Mouse (Mus musculus) liver, embryonic 12.5 days (tissue): ENCODE results near the gene P4hb. TPM values are rescaled to one million over a fixed set of nuclear protein-coding genes. Genes with fewer than 3 reads are reported as not detected.
A peak's percentile ranks its signal among the peaks of the same experiment; 100 is the strongest.

ENCODE experiments used
- ATAC-seq: fragments of 200-750 bp; cut with Nextera tagmentation; 2 replicates; pipeline ENCODE4 v1.8.0; 2017; ENCODE audit warnings: moderate number of reproducible peaks, mild to moderate bottlenecking, moderate library complexity
- H3K27ac ChIP-seq: fragments of 300-500 bp; sonication (generic); 2 replicates; pipeline ENCODE4 v1.5.1; 2016; ENCODE audit warnings: mild to moderate bottlenecking
- H3K27me3 ChIP-seq: fragments of 300-500 bp; sonication (generic); replicated peaks from 2 replicates; pipeline ENCODE4 v1.6.1; 2016; ENCODE audit warnings: mild to moderate bottlenecking, moderate library complexity
- H3K36me3 ChIP-seq: fragments of 300-500 bp; sonication (generic); 2 replicates; pipeline ENCODE4 v1.6.1; 2016; ENCODE audit warnings: mild to moderate bottlenecking, moderate library complexity
- H3K4me1 ChIP-seq: fragments of 300-500 bp; sonication (generic); 2 replicates; pipeline ENCODE4 v1.6.1; 2016
- H3K4me2 ChIP-seq: fragments of 300-500 bp; sonication (generic); 2 replicates; pipeline ENCODE4 v1.6.1; 2016; ENCODE audit warnings: mild to moderate bottlenecking, moderate library complexity
- H3K4me3 ChIP-seq: fragments of 300-500 bp; sonication (generic); 2 replicates; pipeline ENCODE4 v1.5.1; 2016; ENCODE audit warnings: mild to moderate bottlenecking, moderate library complexity
- H3K9ac ChIP-seq: fragments of 300-500 bp; sonication (generic); 2 replicates; pipeline ENCODE4 v1.6.1; 2016; ENCODE audit warnings: mild to moderate bottlenecking, moderate library complexity
- H3K9me3 ChIP-seq: fragments of 300-500 bp; sonication (generic); replicated peaks from 2 replicates; pipeline ENCODE4 v1.6.1; 2016; ENCODE audit warnings: mild to moderate bottlenecking, moderate library complexity
- WGBS: fragments of 180-500 bp; shearing (Covaris S2); methylation state at CpG from one replicate; pipeline ENCODE4 v1.1.7; 2016; ENCODE audit not compliant: insufficient replicate concordance; 5-methylcytosine and 5-hydroxymethylcytosine counted together
- polyA plus RNA-seq: library from polyadenylated mRNA; unstranded; fragments of >200 nt; fragmentation: Nextera tagmentation; extraction: Ambion mirVana; gene quantifications from 2 replicates; pipeline ENCODE4 v1.2.1, GENCODE M21; 2016

P4hb gene
- polyA plus RNA-seq: 443 and 468 TPM in 2 replicates

DNA sequence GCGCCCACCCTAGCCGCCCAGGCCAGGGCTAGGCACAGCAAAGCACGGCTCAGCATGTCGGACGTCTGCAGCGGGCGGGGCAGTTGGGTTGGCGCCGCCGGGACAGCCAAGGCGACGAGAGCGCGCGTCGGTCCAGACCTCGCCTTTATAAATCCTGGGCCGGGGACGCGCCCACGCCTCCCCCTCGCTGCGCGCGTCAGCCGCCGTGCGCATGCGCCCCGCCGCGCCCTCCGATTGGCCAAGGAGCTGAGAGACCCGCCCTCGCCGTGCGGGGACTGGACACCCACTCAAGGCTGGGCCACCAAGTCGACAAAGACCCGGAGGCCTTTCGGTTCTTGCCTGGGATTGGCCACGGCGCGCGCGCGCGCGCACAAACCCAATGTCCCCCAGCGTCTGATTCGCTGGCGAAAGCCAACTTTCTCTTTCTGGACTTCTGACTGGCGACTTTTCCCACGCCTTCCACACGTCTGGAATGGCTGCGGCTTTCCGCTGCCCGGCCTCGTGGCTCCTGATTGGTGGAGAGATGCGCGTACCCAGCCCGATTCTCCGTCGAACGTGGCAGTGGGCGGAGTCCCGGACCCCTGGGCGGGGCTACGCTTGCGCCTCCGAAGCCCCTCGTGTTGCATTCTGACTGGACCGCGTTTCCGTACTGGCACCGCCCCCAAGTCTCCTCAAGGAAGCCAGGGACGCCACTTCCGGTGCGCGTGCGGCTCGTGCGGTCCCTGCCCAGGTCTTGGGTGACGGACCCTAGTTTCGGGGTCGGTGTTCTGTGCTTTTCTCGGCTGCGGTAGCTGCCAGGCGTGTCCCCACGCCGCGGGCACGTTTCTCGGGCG is at the start of gene P4hb:
TSS of gene P4hb (minus strand) at position 502 of the 833 bp plus-strand sequence.
- peak within 1 kb of the TSS; percentile 95 for H3K9ac ChIP-seq
- H3K9me3 ChIP-seq: no peaks in the 10 kb centered on the region
- ATAC-seq: peak; percentile 94
- H3K27ac ChIP-seq: peak within 1 kb of the TSS; percentile 90
- peak within 1 kb of the TSS; percentile 96 for H3K4me2 ChIP-seq
- H3K4me3 ChIP-seq: peak within 1 kb of the TSS; percentile 93
- H3K4me1 ChIP-seq: peaks cover 49% of the 10 kb centered on the region
- peaks cover 51% of the 10 kb centered on the region for H3K36me3 ChIP-seq
- no peaks in the 10 kb centered on the region for H3K27me3 ChIP-seq
- WGBS: under 1% methylated on average over 94 of the region's 94 CpGs

- ATAC-seq: no peak
- Histone ChIP-seq H3K27me3 (no peaks in the 10 kb centered on the region), H3K4me2 (no peak overlapping the region), H3K4me3 (no peak overlapping the region), H3K9me3 (no peaks in the 10 kb centered on the region), H3K36me3 (peaks cover 79% of the 10 kb centered on the region), H3K4me1 (peaks cover 62% of the 10 kb centered on the region), H3K9ac (0 out of 2 replicates have a peak overlapping the region, but pooled peaks have one; percentile 12), H3K27ac (no peak overlapping the region)
- 87% methylated on average over 6 of the region's 6 CpGs for WGBS
Observed at GRCm38 (mm10) chr11:120622805-120623204, 49.8 kb upstream of the P4hb start.

DNA sequence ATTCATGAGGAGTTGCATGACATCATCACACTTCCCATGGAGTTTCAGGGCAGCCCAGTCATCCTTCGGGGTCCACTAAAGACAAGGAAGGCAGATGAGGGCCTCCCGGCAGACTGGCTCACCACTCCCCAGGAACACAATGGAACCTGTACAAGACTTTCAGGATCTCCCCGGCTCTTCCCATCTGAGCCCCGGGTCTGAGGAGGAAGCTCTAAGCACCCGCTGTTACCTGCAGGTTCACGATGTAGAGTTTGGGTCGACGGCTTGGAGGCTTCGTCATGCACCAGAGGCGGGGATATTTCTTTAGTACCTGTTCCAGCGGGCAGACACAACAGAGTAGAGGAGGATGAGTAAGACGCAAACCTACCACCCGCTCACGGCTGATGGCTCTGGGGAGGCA is 47.1 kb upstream of the P4hb start:
- H3K4me3 ChIP-seq: no peak overlapping the region
- no peaks in the 10 kb centered on the region for H3K27me3 ChIP-seq
- no peak overlapping the region for H3K4me2 ChIP-seq
- no peak overlapping the region; the same call in 1 of the 2 replicates for H3K27ac ChIP-seq
- no peak for ATAC-seq
- H3K4me1 ChIP-seq: peaks cover 57% of the 10 kb centered on the region
- no peak overlapping the region for H3K9ac ChIP-seq
- WGBS: 91% methylated on average over 14 of the region's 14 CpGs
- no peaks in the 10 kb centered on the region for H3K9me3 ChIP-seq
- peaks cover 66% of the 10 kb centered on the region for H3K36me3 ChIP-seq

DNA sequence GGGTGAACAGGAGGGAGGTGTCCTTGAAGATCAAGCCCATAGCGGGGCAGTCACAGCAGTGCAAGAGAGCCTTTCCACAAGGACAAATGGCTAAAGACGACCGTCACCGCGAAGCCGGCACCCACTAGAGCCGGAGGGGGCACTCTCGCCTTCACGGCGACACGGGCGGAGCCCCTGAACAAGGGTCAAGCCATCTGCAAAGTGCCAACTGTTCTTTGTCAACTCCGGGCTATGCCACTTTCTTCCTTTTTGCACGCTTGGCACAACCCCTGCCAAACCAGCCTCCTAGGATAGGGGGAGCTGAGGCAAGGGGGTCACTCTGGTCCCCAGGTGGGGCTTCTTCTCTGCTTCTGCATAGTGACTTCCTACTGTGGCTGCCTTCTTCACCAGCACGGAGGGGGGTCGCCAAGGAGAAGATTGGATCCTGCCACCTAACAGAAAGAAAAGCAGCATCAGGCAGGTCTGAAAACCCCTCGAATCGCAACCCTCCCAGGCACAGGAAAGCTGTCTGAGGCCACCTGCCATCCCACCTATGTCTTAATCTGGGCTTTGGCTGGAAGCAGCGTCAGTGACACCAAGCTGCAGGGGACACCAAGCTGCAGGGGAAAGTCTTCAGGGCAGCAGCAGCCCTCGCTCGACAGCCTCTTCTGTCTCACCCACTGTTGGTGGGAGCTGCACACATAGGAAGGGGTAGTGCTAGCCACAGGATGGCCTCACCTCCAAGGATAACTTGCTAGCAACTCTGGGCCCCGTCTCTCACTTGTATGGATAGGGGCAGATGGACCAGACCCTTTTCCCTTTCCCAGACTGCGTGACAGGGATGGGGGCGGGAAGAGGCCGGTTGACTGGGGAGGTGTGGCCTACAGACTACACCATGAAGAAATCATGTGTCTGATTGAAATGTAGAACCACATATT is 45.8 kb upstream of the P4hb start:
- H3K4me3 ChIP-seq: no peak overlapping the region
- no peak for ATAC-seq
- H3K27me3 ChIP-seq: no peaks in the 10 kb centered on the region
- H3K4me2 ChIP-seq: peak overlapping the region; percentile 77
- peaks cover 52% of the 10 kb centered on the region for H3K4me1 ChIP-seq
- H3K36me3 ChIP-seq: peaks cover 78% of the 10 kb centered on the region
- H3K27ac ChIP-seq: peak overlapping the region; percentile 83
- 0 out of 2 replicates have a peak overlapping the region, but pooled peaks have one; percentile 81 for H3K9ac ChIP-seq
- 89% methylated on average over 25 of the region's 25 CpGs for WGBS
- H3K9me3 ChIP-seq: no peaks in the 10 kb centered on the region

DNA sequence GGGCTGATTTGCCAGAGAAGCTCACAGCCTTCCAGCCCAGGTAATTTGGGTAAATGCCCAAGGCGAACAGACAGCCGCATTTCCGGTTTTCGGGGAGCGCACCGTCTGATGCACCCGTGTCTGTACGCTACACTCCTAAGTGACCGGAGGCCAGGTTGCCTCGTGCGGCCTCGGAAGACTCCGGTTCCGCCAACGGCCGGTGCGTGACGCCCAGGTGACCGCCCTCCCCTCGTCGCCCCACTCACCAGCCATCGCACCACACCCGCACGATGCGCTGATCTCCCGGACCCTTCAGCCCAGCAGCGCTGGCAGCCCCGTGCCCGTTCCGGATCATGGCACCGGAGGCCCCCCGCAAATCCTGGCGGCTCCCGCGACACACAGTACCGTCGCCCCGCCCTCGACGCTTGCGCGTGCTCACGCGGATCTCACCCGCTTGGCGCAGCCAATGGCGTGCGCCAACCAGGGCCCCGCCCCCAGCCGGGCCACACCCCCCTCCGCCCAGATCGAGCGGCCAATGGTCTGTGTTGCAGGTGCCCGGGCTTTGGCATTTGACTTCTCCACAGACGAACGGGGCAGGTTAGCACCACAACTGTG is 44.6 kb upstream of the P4hb start, which contains the start of gene Pcyt2:
TSS of gene Pcyt2 (minus strand) at position 418 of the 594 bp plus-strand sequence.
- H3K36me3 ChIP-seq: peaks cover 79% of the 10 kb centered on the region

GRCm38 (mm10) chr11:120616617-120617294 is 43.7 kb upstream of the P4hb start:
- WGBS: 31% methylated on average over 4 of the region's 4 CpGs
- Histone ChIP-seq H3K36me3 (peaks cover 79% of the 10 kb centered on the region), H3K9ac (peak overlapping the region; percentile 81), H3K27ac (peak overlapping the region; percentile 83), H3K9me3 (no peaks in the 10 kb centered on the region), H3K27me3 (no peaks in the 10 kb centered on the region), H3K4me3 (peak overlapping the region; percentile 72), H3K4me1 (peaks cover 39% of the 10 kb centered on the region), H3K4me2 (peak overlapping the region; percentile 77)
- peak; percentile 33 for ATAC-seq

More for the DNA sequence above, 44.6 kb upstream of the P4hb start, which contains the start of gene Pcyt2:
- H3K27me3 ChIP-seq: no peaks in the 10 kb centered on the region
- H3K9me3 ChIP-seq: no peaks in the 10 kb centered on the region
- peak within 1 kb of the TSS; percentile 72 for H3K4me3 ChIP-seq
- H3K9ac ChIP-seq: peak within 1 kb of the TSS; percentile 81
- WGBS: under 1% methylated on average over 56 of the region's 56 CpGs
- H3K27ac ChIP-seq: peak within 1 kb of the TSS; percentile 83
- peaks cover 40% of the 10 kb centered on the region for H3K4me1 ChIP-seq
- ATAC-seq: peak; percentile 93
- H3K4me2 ChIP-seq: peak within 1 kb of the TSS; percentile 77

GRCm38 (mm10) chr11:120615606-120616203 is 42.7 kb upstream of the P4hb start:
- H3K27me3 ChIP-seq: no peaks in the 10 kb centered on the region

DNA sequence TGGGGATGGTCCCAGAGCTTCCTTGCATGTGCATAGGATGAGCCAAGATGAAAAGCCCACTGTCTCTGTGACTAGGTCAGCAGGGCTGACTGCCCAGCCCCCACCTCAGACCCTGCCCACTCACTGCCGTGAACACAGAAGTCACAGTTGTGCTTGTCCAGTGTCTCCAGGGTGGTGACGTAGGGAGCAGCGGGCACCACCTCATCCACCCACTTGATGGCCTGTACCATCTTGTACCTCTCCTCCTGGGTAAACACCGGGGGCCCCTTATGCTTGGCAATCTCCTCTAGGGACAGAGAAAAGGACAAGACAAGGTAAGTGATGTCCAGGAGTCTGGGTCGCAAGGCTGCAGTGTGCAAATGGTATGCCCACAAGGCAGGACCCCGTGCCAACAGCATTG is 42.1 kb upstream of the P4hb start:
- no peak overlapping the region for H3K27ac ChIP-seq
- peaks cover 79% of the 10 kb centered on the region for H3K36me3 ChIP-seq
- H3K4me2 ChIP-seq: 0 out of 2 replicates have a peak overlapping the region, but pooled peaks have one; percentile 77
- H3K9ac ChIP-seq: no peak overlapping the region
- no peaks in the 10 kb centered on the region for H3K27me3 ChIP-seq
- peaks cover 39% of the 10 kb centered on the region for H3K4me1 ChIP-seq
- 91% methylated on average over 6 of the region's 6 CpGs for WGBS
- no peak for ATAC-seq
- H3K4me3 ChIP-seq: no peak overlapping the region
- H3K9me3 ChIP-seq: no peaks in the 10 kb centered on the region

More at GRCm38 (mm10) chr11:120615606-120616203, 42.7 kb upstream of the P4hb start:
- H3K27ac ChIP-seq: peak overlapping the region; percentile 55
- H3K9ac ChIP-seq: peak overlapping the region; percentile 40; the same call in 1 of the 2 replicates
- ATAC-seq: no peak
- H3K4me2 ChIP-seq: peak overlapping the region; percentile 77
- peaks cover 39% of the 10 kb centered on the region for H3K4me1 ChIP-seq
- H3K4me3 ChIP-seq: no peak overlapping the region
- H3K9me3 ChIP-seq: no peaks in the 10 kb centered on the region
- 84% methylated on average over 11 of the region's 11 CpGs for WGBS
- peaks cover 79% of the 10 kb centered on the region for H3K36me3 ChIP-seq

GRCm38 (mm10) chr11:120613976-120614375 is 40.9 kb upstream of the P4hb start:
- Histone ChIP-seq H3K9me3 (no peaks in the 10 kb centered on the region), H3K4me3 (no peak overlapping the region), H3K9ac (no peak overlapping the region), H3K27me3 (peaks cover 6% of the 10 kb centered on the region; the same call in 1 of the 2 replicates), H3K27ac (no peak overlapping the region), H3K4me2 (no peak overlapping the region), H3K4me1 (peaks cover 47% of the 10 kb centered on the region), H3K36me3 (peaks cover 76% of the 10 kb centered on the region)
- 84% methylated on average over 8 of the region's 8 CpGs for WGBS
- no peak for ATAC-seq

- WGBS: 87% methylated on average over 10 of the region's 10 CpGs
- Histone ChIP-seq H3K36me3 (peaks cover 71% of the 10 kb centered on the region), H3K4me1 (peaks cover 47% of the 10 kb centered on the region), H3K4me2 (no peak overlapping the region), H3K27ac (no peak overlapping the region), H3K27me3 (peaks cover 10% of the 10 kb centered on the region), H3K9me3 (no peaks in the 10 kb centered on the region), H3K9ac (no peak overlapping the region), H3K4me3 (no peak overlapping the region)
- ATAC-seq: no peak
Observed at GRCm38 (mm10) chr11:120613481-120613972, 40.5 kb upstream of the P4hb start.
